Mouse (Mus musculus) CH12.LX (cell line): Measurements from ENCODE around the gene Ltbp2.

Experiments
- CHD2 ChIP-seq: IDR thresholded peaks from 2 replicates; pipeline ENCODE4 v1.6.1; 2011; ENCODE audit warnings: low read length, improper control_type of control experiment
- CTCF ChIP-seq, 2 experiments: IDR thresholded peaks in 1 of 2; conservative IDR thresholded peaks in 1 of 2; 2 replicates each; pipeline ENCODE4 v1.5.1; 2011 to 2012; ENCODE audit warnings: low read depth in 2 of 2, low read length in 2 of 2, improper control_type of control experiment in 1 of 2, inconsistent platforms in 1 of 2, mild to moderate bottlenecking in 1 of 2, moderate library complexity in 1 of 2
- ELF1 ChIP-seq: IDR thresholded peaks from 2 replicates; pipeline ENCODE4 v1.6.1; 2014; ENCODE audit warnings: low read depth, mild to moderate bottlenecking, inconsistent platforms, low read length, improper control_type of control experiment
- EP300 ChIP-seq: IDR thresholded peaks from 2 replicates; pipeline ENCODE4 v1.6.1; 2011; ENCODE audit warnings: low read length, improper control_type of control experiment
- ETS1 ChIP-seq: conservative IDR thresholded peaks from 2 replicates; pipeline ENCODE4 v1.6.1; 2012; ENCODE audit warnings: low read depth, mild to moderate bottlenecking, inconsistent platforms, low read length, improper control_type of control experiment, moderate library complexity
- GABPA ChIP-seq: IDR thresholded peaks from 2 replicates; pipeline ENCODE4 v1.6.1; 2012; ENCODE audit warnings: low read depth, low read length, improper control_type of control experiment, inconsistent platforms; ENCODE audit not compliant: insufficient replicate concordance
- IRF4 ChIP-seq: IDR thresholded peaks from 2 replicates; pipeline ENCODE4 v1.6.1; 2014; ENCODE audit warnings: low read depth, mild to moderate bottlenecking, inconsistent platforms, low read length, improper control_type of control experiment
- KAT2A ChIP-seq: IDR thresholded peaks from 2 replicates; pipeline ENCODE4 v1.6.1; 2012; ENCODE audit warnings: low read length, improper control_type of control experiment, inconsistent platforms; ENCODE audit not compliant: insufficient replicate concordance
- MAX ChIP-seq: IDR thresholded peaks from 2 replicates; pipeline ENCODE4 v1.6.1; 2011; ENCODE audit warnings: low read length, improper control_type of control experiment
- NRF1 ChIP-seq: IDR thresholded peaks from 2 replicates; pipeline ENCODE4 v1.6.1; 2014; ENCODE audit warnings: low read depth, mild to moderate bottlenecking, inconsistent platforms, low read length, improper control_type of control experiment, moderate library complexity
- POLR2A ChIP-seq: IDR thresholded peaks from 2 replicates; pipeline ENCODE4 v1.6.1; 2011; ENCODE audit warnings: low read depth, mild to moderate bottlenecking, improper control_type of control experiment, low read length
- UBTF ChIP-seq: IDR thresholded peaks from 2 replicates; pipeline ENCODE4 v1.6.1; 2012; ENCODE audit warnings: low read depth, mild to moderate bottlenecking, inconsistent platforms, low read length, improper control_type of control experiment, moderate library complexity
- ZC3H11A ChIP-seq: IDR thresholded peaks from 2 replicates; pipeline ENCODE4 v1.6.1; 2012; ENCODE audit warnings: low read depth, mild to moderate bottlenecking, inconsistent platforms, low read length, improper control_type of control experiment
- ZKSCAN1 ChIP-seq: IDR thresholded peaks from 2 replicates; pipeline ENCODE4 v1.6.1; 2012; ENCODE audit warnings: low read depth, inconsistent platforms, low read length, improper control_type of control experiment, borderline replicate concordance

GRCm38 (mm10) chr12:84857706-84858105 is 18.6 kb downstream of the Ltbp2 start:
- TF ChIP-seq IRF4 (no peak), POLR2A (no peak), NRF1 (no peak), GABPA (no peak), CTCF (conservative IDR thresholded peaks at IDR 0.05 in 1 of 2, IDR thresholded peaks at IDR 0.05 in 1 of 2; ENCODE audit: low read depth in 2 of 2, low read length in 2 of 2) (peak; percentile 44 to 58), KAT2A (no peak), ETS1 (no peak), EP300 (no peak), CHD2 (no peak), ZKSCAN1 (no peak), ELF1 (no peak), ZC3H11A (no peak), MAX (no peak), UBTF (no peak)
